Mouse (Mus musculus): Measurements from ENCODE around the gene Cxcl16.

GRCm38 (mm10) chr11:70438728-70439374 is 20.9 kb downstream of the Cxcl16 start:
- no peak for TF ChIP-seq CTCF (IDR thresholded peaks at IDR 0.05; ENCODE audit: insufficient read depth, low read depth, low read length)
- TF ChIP-seq POLR2A (IDR thresholded peaks at IDR 0.05; ENCODE audit: insufficient read depth, low read depth, low read length), result no peak

All from olfactory bulb, adult 2 months (tissue).